Mouse (Mus musculus) heart, postnatal 0 days (tissue): ENCODE measurements at regions not wholly inside any gene's neighbourhood (a gene's known extent, or its start where the extent isn't known, plus 50 kb on each side); places are given as distances from the start of the nearest gene placed in this dataset.
A peak's percentile ranks its signal among the peaks of the same experiment; 100 is the strongest.
"Not testable (repeated sequence)": the region's sequence is repeated elsewhere in the genome, so short reads cannot be mapped to it uniquely, and the experiment has no call there.

Experiments
- ATAC-seq: fragments of 200-750 bp; cut with Nextera tagmentation; 2 replicates; pipeline ENCODE4 v1.8.0; 2017; ENCODE audit warnings: low read depth, moderate number of reproducible peaks, moderate library complexity; ENCODE audit not compliant: insufficient read depth
- DNase-seq: peaks from one replicate; pipeline ENCODE4 v3.0.0-alpha.2; 2016; ENCODE audit warnings: low spot score
- H3K27ac ChIP-seq: fragments of 300-500 bp; sonication (generic); 2 replicates; pipeline ENCODE4 v1.5.1; 2014; ENCODE audit warnings: low read depth, mild to moderate bottlenecking
- H3K27me3 ChIP-seq: fragments of 300-500 bp; sonication (generic); 2 replicates; pipeline ENCODE4 v1.6.1; 2014; ENCODE audit warnings: low read length, mixed read lengths; ENCODE audit not compliant: control insufficient read depth, insufficient read depth
- H3K36me3 ChIP-seq: fragments of 300-500 bp; sonication (generic); replicated peaks from 2 replicates; pipeline ENCODE4 v1.6.1; 2014; ENCODE audit warnings: low read length, mixed read lengths; ENCODE audit not compliant: control insufficient read depth, insufficient read depth
- H3K4me1 ChIP-seq: fragments of 300-500 bp; sonication (generic); 2 replicates; pipeline ENCODE4 v1.6.1; 2014; ENCODE audit warnings: antibody characterized with exemption; ENCODE audit not compliant: control insufficient read depth, insufficient read depth
- H3K4me2 ChIP-seq: fragments of 300-500 bp; sonication (generic); 2 replicates; pipeline ENCODE4 v1.6.1; 2014; ENCODE audit warnings: low read depth, mild to moderate bottlenecking, low read length, moderate library complexity
- H3K4me3 ChIP-seq: fragments of 300-500 bp; sonication (generic); 2 replicates; pipeline ENCODE4 v1.5.1; 2014; ENCODE audit warnings: low read depth, low read length
- H3K9ac ChIP-seq: fragments of 300-500 bp; sonication (generic); replicated peaks from 2 replicates; pipeline ENCODE4 v1.6.1; 2014; ENCODE audit warnings: low read depth, low read length, mixed read lengths
- H3K9me3 ChIP-seq: fragments of 300-500 bp; sonication (generic); replicated peaks from 2 replicates; pipeline ENCODE4 v1.6.1; 2016; ENCODE audit warnings: low read length; ENCODE audit not compliant: control insufficient read depth
- CTCF ChIP-seq: IDR thresholded peaks from 2 replicates; pipeline ENCODE4 v1.5.1; 2016; ENCODE audit warnings: antibody characterized with exemption, control low read depth, low read depth
- EP300 ChIP-seq: IDR thresholded peaks from 2 replicates; pipeline ENCODE4 v1.6.1; 2016; ENCODE audit warnings: antibody characterized with exemption, low read depth
- WGBS: fragments of 180-500 bp; shearing (Covaris S2); extraction: QIAGEN DNeasy Blood & Tissue Kit; methylation state at CpG from one replicate; pipeline ENCODE4 v1.1.7; 2014; 5-methylcytosine and 5-hydroxymethylcytosine counted together

- no peak overlapping the region for H3K9ac ChIP-seq
- WGBS = 61% methylated on average over 4 of the region's 4 CpGs
- no peaks in the 10 kb centered on the region for H3K27me3 ChIP-seq
- H3K4me1 ChIP-seq = no peaks in the 10 kb centered on the region
- TF ChIP-seq EP300 (no peak), CTCF (no peak)
- ATAC-seq (no peak), DNase-seq (no peak)
- no peak overlapping the region for H3K4me3 ChIP-seq
- H3K4me2 ChIP-seq = no peak overlapping the region
- no peaks in the 10 kb centered on the region for H3K36me3 ChIP-seq
- H3K9me3 ChIP-seq = no peaks in the 10 kb centered on the region
- no peak overlapping the region for H3K27ac ChIP-seq
These were observed 118.9 kb upstream of the Rasgrp1 start for GRCm38 (mm10) chr2:117461541-117462290.

- Histone ChIP-seq H3K4me3 (no peak overlapping the region), H3K27me3 (no peaks in the 10 kb centered on the region), H3K4me1 (no peaks in the 10 kb centered on the region), H3K9ac (no peak overlapping the region), H3K27ac (no peak overlapping the region), H3K4me2 (no peak overlapping the region), H3K36me3 (no peaks in the 10 kb centered on the region), H3K9me3 (no peaks in the 10 kb centered on the region)
- DNase-seq = no peak
- ATAC-seq = no peak
- TF ChIP-seq CTCF (no peak), EP300 (no peak)
- 62% methylated on average over 2 of the region's 2 CpGs for WGBS
These were observed 132.2 kb upstream of the Rasgrp1 start for GRCm38 (mm10) chr2:117474885-117475542.

GRCm38 (mm10) chr2:117475561-117475960, 132.8 kb upstream of the Rasgrp1 start:
- Histone ChIP-seq H3K9ac (no peak overlapping the region), H3K4me1 (no peaks in the 10 kb centered on the region), H3K36me3 (no peaks in the 10 kb centered on the region), H3K27ac (no peak overlapping the region), H3K4me3 (no peak overlapping the region), H3K9me3 (no peaks in the 10 kb centered on the region), H3K4me2 (no peak overlapping the region), H3K27me3 (no peaks in the 10 kb centered on the region)
- ATAC-seq (no peak), DNase-seq (peak; percentile 27)
- WGBS = 34% methylated on average over 3 of the region's 3 CpGs
- peak; percentile 58 for TF ChIP-seq CTCF
- TF ChIP-seq EP300 = no peak

GRCm38 (mm10) chr2:117477503-117477902, 134.7 kb upstream of the Rasgrp1 start:
- not testable (repeated sequence) for H3K36me3 ChIP-seq, H3K4me3 ChIP-seq, H3K4me2 ChIP-seq, ATAC-seq, H3K27me3 ChIP-seq, DNase-seq, H3K9ac ChIP-seq, H3K9me3 ChIP-seq, H3K4me1 ChIP-seq, H3K27ac ChIP-seq
- WGBS = 69% methylated on average over 11 of the region's 11 CpGs

- not testable (repeated sequence) for H3K4me1 ChIP-seq, H3K27me3 ChIP-seq, H3K9ac ChIP-seq, H3K4me3 ChIP-seq, H3K36me3 ChIP-seq, H3K27ac ChIP-seq, H3K4me2 ChIP-seq, DNase-seq, H3K9me3 ChIP-seq, ATAC-seq
- 67% methylated on average over 16 of the region's 16 CpGs for WGBS
These were observed 136.6 kb upstream of the Rasgrp1 start for GRCm38 (mm10) chr2:117479244-117480009.
